In genomic region chr15:5230746-5231145, GRCm38 (mm10) we compare ENCODE assay signal across 7 mouse cellular contexts. TPM values are rescaled to one million over a fixed set of nuclear protein-coding genes. Genes with fewer than 3 reads are reported as not detected.
DNase-seq lines count a peak whose midpoint lies in the region; ATAC-seq lines count a peak whose summit lies in the region.

No protein-coding gene starts in this region.

- ATAC-seq in CD4-positive, CD25-positive, alpha-beta regulatory T cell, adult 4 months: peak; percentile 19

- peak; percentile 24 to 35 for DNase-seq in B cell, adult 2 months
- peak; percentile 54 for DNase-seq in ES-CJ7 (ENCODE audit: low read depth, low spot score)
- peak; percentile 70 for DNase-seq in R1 (ENCODE audit: low read depth, low spot score)
- DNase-seq in ZHBTc4 (ENCODE audit: low read depth, low spot score): peak; percentile 34
- DNase-seq in induced T-regulatory cell, adult 2 months (ENCODE audit: low read depth): peak; percentile 57
- DNase-seq in spleen, postnatal 36 days (ENCODE audit: low spot score in 2 of 2): peak; percentile 30 to 41

RNA-seq across cellular contexts. Expression of gene Ptger4, which starts 13.2 kb away (rescaled TPM):
- 10 to 100 TPM; 23.6 to 26.3 TPM for polyA plus RNA-seq in CD4-positive, CD25-positive, alpha-beta regulatory T cell, adult 4 months (2017; shearing (Covaris generic))

RNA-seq across cellular contexts. Expression of gene Ttc33, which starts 45.4 kb away (rescaled TPM):
- 10 to 100 TPM; 59.2 to 71.1 TPM for polyA plus RNA-seq in CD4-positive, CD25-positive, alpha-beta regulatory T cell, adult 4 months (2017; shearing (Covaris generic))

Comparison
In these comparisons a context has a peak if more than half of its experiments do, and no peak if none do; other contexts are left out.
1. Peak in every context shown above with its lines: DNase-seq and ATAC-seq.